Mouse (Mus musculus) cerebellum, adult 18-20 months (tissue): Measurements from ENCODE around the gene Ptbp3.

Experiments
- DNase-seq, 2 experiments: peaks; one replicate each; pipeline ENCODE4 v3.0.0; 2021

Ptbp3 gene

DNA sequence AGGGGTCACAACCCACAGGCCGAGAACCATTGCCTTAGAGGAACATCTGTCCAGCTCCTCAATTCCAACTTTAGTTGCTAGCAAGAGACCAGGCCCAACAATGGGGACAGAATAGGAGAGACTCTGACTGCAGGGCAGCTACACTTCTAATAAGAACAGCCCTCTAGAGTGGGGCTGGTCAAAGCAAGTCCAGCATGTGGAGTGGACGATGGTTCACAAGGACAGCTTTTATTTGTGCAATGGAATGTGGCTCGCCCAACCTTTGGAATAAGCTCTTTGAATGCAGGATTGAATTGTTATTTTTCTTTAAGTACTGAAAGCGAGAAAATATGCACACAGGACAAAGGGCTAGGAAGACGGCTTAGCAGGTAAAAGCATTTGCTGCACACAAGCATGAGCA, 122.7 kb downstream of the Ptbp3 start:
- no peak for DNase-seq

DNA sequence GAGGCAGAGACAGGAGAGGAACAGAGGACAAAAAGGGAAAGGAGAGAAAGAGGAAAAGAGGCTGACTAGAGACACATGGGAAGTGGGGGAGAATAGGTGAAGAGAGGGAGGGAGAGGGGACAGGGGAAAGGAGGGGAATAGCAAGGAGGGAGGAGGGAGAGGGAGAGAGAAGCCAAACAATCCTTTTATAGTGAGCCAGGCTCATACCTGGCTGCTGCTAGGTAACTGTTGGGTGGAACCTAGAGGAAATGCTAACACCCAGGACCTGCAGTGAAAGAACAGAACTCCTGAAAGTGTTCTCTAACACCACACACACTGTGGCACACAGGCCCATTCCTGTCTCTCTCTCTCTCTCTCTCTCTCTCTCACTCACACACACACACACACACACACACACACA, 126.4 kb downstream of the Ptbp3 start:
- DNase-seq = no peak

DNA sequence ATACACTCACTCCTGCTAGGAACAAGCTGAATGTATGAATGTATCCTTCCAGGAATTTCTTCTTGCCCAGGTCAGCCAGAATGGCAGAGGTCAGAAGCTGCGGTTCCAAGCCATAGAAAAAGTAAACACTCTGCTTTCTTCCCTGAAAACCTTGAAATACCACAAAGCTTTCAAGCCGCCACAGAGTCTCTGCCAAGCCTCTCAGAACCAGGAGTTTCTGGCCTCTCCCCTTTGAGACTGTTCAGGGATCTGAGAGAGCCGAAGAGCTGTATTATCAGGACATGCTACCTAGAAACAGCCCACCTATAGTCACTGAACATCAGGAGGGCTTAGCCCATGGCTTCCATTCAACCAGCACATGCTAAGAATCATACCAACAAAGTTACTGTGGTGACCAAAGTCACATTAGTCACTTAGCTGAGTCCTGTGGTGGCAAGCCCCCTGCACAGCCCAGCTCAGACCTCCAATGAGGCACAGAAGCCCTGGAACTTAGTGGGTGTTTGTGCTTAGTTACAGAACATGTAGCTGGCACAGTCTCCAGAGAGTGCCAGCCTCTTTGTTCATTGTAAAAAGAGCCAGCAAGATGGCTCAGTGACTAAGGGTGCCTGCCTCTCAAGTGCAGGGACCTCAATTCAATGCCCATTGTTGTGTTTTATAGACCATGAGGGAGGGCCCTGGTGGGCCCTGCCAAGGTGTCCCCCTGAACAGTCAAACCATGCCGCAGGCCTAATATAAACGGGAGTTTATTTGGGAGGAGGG, 127.0 kb downstream of the Ptbp3 start:
- no peak for DNase-seq
